Mouse (Mus musculus): Measurements from ENCODE around the gene Ireb2. TPM values are rescaled to one million over a fixed set of nuclear protein-coding genes. Genes with fewer than 3 reads are reported as not detected.

The Ireb2 gene
- polyA plus RNA-seq, 1 experiment from 2014 or later, result 9.7 TPM

GRCm38 (mm10) chr9:54918191-54918590 is 54.6 kb downstream of the Ireb2 start:
- H3K36me3 ChIP-seq (ENCODE audit: control insufficient read depth, insufficient read depth), result no peaks in the 10 kb centered on the region; the same call in 1 of the 2 replicates
- no peaks in the 10 kb centered on the region; the same call in 1 of the 2 replicates for H3K27me3 ChIP-seq (ENCODE audit: control insufficient read depth, insufficient read depth, low read depth, low read length)
- WGBS (ENCODE audit: insufficient replicate concordance), result 59% methylated on average over 2 of the region's 2 CpGs
- ATAC-seq (ENCODE audit: low read depth), result no peak
- H3K9me3 ChIP-seq (replicated peaks; ENCODE audit: control insufficient read depth, low read length), result no peaks in the 10 kb centered on the region
- H3K4me1 ChIP-seq (ENCODE audit: control insufficient read depth, low read depth, low read length), result no peaks in the 10 kb centered on the region
- H3K27ac ChIP-seq (ENCODE audit: low read length), result no peak overlapping the region
- no peak overlapping the region for H3K4me3 ChIP-seq (ENCODE audit: low read depth, low read length)
- no peak overlapping the region for H3K9ac ChIP-seq (ENCODE audit: low read depth, low read length)
- peak overlapping the region; percentile 7; the same call in 1 of the 2 replicates for H3K4me2 ChIP-seq (ENCODE audit: low read depth, low read length)

- no peaks in the 10 kb centered on the region for H3K4me1 ChIP-seq (ENCODE audit: control insufficient read depth, low read depth, low read length)
- H3K9ac ChIP-seq (ENCODE audit: low read depth, low read length), result no peak overlapping the region
- no peaks in the 10 kb centered on the region for H3K9me3 ChIP-seq (replicated peaks; ENCODE audit: control insufficient read depth, low read length)
- H3K36me3 ChIP-seq (ENCODE audit: control insufficient read depth, insufficient read depth), result no peaks in the 10 kb centered on the region; the same call in 1 of the 2 replicates
- no peak for ATAC-seq (ENCODE audit: low read depth)
- H3K4me3 ChIP-seq (ENCODE audit: low read depth, low read length), result no peak overlapping the region
- H3K27ac ChIP-seq (ENCODE audit: low read length), result no peak overlapping the region
- no peak overlapping the region for H3K4me2 ChIP-seq (ENCODE audit: low read depth, low read length)
- no peaks in the 10 kb centered on the region; the same call in 1 of the 2 replicates for H3K27me3 ChIP-seq (ENCODE audit: control insufficient read depth, insufficient read depth, low read depth, low read length)
- WGBS (ENCODE audit: insufficient replicate concordance), result 79% methylated on average over 5 of the region's 5 CpGs
Measured at GRCm38 (mm10) chr9:54918781-54919180, 55.2 kb downstream of the Ireb2 start.

- no peak overlapping the region for H3K4me3 ChIP-seq (ENCODE audit: low read depth, low read length)
- 43% methylated on average over 4 of the region's 4 CpGs for WGBS (ENCODE audit: insufficient replicate concordance)
- no peaks in the 10 kb centered on the region for H3K9me3 ChIP-seq (replicated peaks; ENCODE audit: control insufficient read depth, low read length)
- H3K36me3 ChIP-seq (ENCODE audit: control insufficient read depth, insufficient read depth), result no peaks in the 10 kb centered on the region; the same call in 1 of the 2 replicates
- no peak overlapping the region for H3K9ac ChIP-seq (ENCODE audit: low read depth, low read length)
- no peak for ATAC-seq (ENCODE audit: low read depth)
- H3K4me2 ChIP-seq (ENCODE audit: low read depth, low read length), result no peak overlapping the region
- H3K4me1 ChIP-seq (ENCODE audit: control insufficient read depth, low read depth, low read length), result no peaks in the 10 kb centered on the region
- no peaks in the 10 kb centered on the region; the same call in 1 of the 2 replicates for H3K27me3 ChIP-seq (ENCODE audit: control insufficient read depth, insufficient read depth, low read depth, low read length)
- H3K27ac ChIP-seq (ENCODE audit: low read length), result no peak overlapping the region
Measured at GRCm38 (mm10) chr9:54919946-54920345, 56.4 kb downstream of the Ireb2 start.

GRCm38 (mm10) chr9:54930741-54931140 is 67.2 kb downstream of the Ireb2 start:
- Histone ChIP-seq H3K9me3 (replicated peaks; ENCODE audit: control insufficient read depth, low read length) (no peaks in the 10 kb centered on the region), H3K36me3 (ENCODE audit: control insufficient read depth, insufficient read depth) (no peaks in the 10 kb centered on the region; the same call in 1 of the 2 replicates), H3K27ac (ENCODE audit: low read length) (no peak overlapping the region), H3K9ac (ENCODE audit: low read depth, low read length) (no peak overlapping the region), H3K4me1 (ENCODE audit: control insufficient read depth, low read depth, low read length) (no peaks in the 10 kb centered on the region), H3K27me3 (ENCODE audit: control insufficient read depth, insufficient read depth, low read depth, low read length) (no peaks in the 10 kb centered on the region), H3K4me2 (ENCODE audit: low read depth, low read length) (no peak overlapping the region), H3K4me3 (ENCODE audit: low read depth, low read length) (no peak overlapping the region)
- no peak for ATAC-seq (ENCODE audit: low read depth)
- WGBS (ENCODE audit: insufficient replicate concordance), result 61% methylated on average over 1 of the region's 1 CpGs

- Histone ChIP-seq H3K27ac (ENCODE audit: low read length) (no peak overlapping the region), H3K4me3 (ENCODE audit: low read depth, low read length) (no peak overlapping the region), H3K4me2 (ENCODE audit: low read depth, low read length) (no peak overlapping the region), H3K4me1 (ENCODE audit: control insufficient read depth, low read depth, low read length) (no peaks in the 10 kb centered on the region), H3K36me3 (ENCODE audit: control insufficient read depth, insufficient read depth) (no peaks in the 10 kb centered on the region; the same call in 1 of the 2 replicates), H3K9ac (ENCODE audit: low read depth, low read length) (no peak overlapping the region), H3K9me3 (replicated peaks; ENCODE audit: control insufficient read depth, low read length) (no peaks in the 10 kb centered on the region), H3K27me3 (ENCODE audit: control insufficient read depth, insufficient read depth, low read depth, low read length) (no peaks in the 10 kb centered on the region)
- 5% methylated on average over 1 of the region's 1 CpGs for WGBS (ENCODE audit: insufficient replicate concordance)
- ATAC-seq (ENCODE audit: low read depth), result no peak
Measured at GRCm38 (mm10) chr9:54931765-54932164, 68.2 kb downstream of the Ireb2 start.

- no peak for ATAC-seq (ENCODE audit: low read depth)
- no peaks in the 10 kb centered on the region; the same call in 1 of the 2 replicates for H3K36me3 ChIP-seq (ENCODE audit: control insufficient read depth, insufficient read depth)
- no peaks in the 10 kb centered on the region for H3K9me3 ChIP-seq (replicated peaks; ENCODE audit: control insufficient read depth, low read length)
- 58% methylated on average over 2 of the region's 2 CpGs for WGBS (ENCODE audit: insufficient replicate concordance)
- no peaks in the 10 kb centered on the region for H3K27me3 ChIP-seq (ENCODE audit: control insufficient read depth, insufficient read depth, low read depth, low read length)
- H3K4me3 ChIP-seq (ENCODE audit: low read depth, low read length), result no peak overlapping the region
- no peaks in the 10 kb centered on the region for H3K4me1 ChIP-seq (ENCODE audit: control insufficient read depth, low read depth, low read length)
- no peak overlapping the region for H3K4me2 ChIP-seq (ENCODE audit: low read depth, low read length)
- no peak overlapping the region for H3K9ac ChIP-seq (ENCODE audit: low read depth, low read length)
- no peak overlapping the region for H3K27ac ChIP-seq (ENCODE audit: low read length)
Measured at GRCm38 (mm10) chr9:54932379-54932778, 68.8 kb downstream of the Ireb2 start.

GRCm38 (mm10) chr9:54942071-54942470 is 78.5 kb downstream of the Ireb2 start:
- Histone ChIP-seq H3K27me3 (ENCODE audit: control insufficient read depth, insufficient read depth, low read depth, low read length) (no peaks in the 10 kb centered on the region), H3K4me3 (ENCODE audit: low read depth, low read length) (no peak overlapping the region), H3K4me1 (ENCODE audit: control insufficient read depth, low read depth, low read length) (no peaks in the 10 kb centered on the region), H3K4me2 (ENCODE audit: low read depth, low read length) (no peak overlapping the region), H3K9me3 (replicated peaks; ENCODE audit: control insufficient read depth, low read length) (no peaks in the 10 kb centered on the region), H3K27ac (ENCODE audit: low read length) (no peak overlapping the region), H3K9ac (ENCODE audit: low read depth, low read length) (no peak overlapping the region), H3K36me3 (ENCODE audit: control insufficient read depth, insufficient read depth) (no peaks in the 10 kb centered on the region)
- 66% methylated on average over 4 of the region's 4 CpGs for WGBS (ENCODE audit: insufficient replicate concordance)
- ATAC-seq (ENCODE audit: low read depth), result no peak

- 53% methylated on average over 2 of the region's 2 CpGs for WGBS (ENCODE audit: insufficient replicate concordance)
Measured at GRCm38 (mm10) chr9:54944467-54944866, 80.9 kb downstream of the Ireb2 start.

GRCm38 (mm10) chr9:54946256-54946655 is 82.7 kb downstream of the Ireb2 start:
- Histone ChIP-seq H3K9me3 (replicated peaks; ENCODE audit: control insufficient read depth, low read length) (no peaks in the 10 kb centered on the region), H3K27me3 (ENCODE audit: control insufficient read depth, insufficient read depth, low read depth, low read length) (no peaks in the 10 kb centered on the region), H3K4me2 (ENCODE audit: low read depth, low read length) (no peak overlapping the region), H3K36me3 (ENCODE audit: control insufficient read depth, insufficient read depth) (no peaks in the 10 kb centered on the region), H3K4me3 (ENCODE audit: low read depth, low read length) (no peak overlapping the region), H3K4me1 (ENCODE audit: control insufficient read depth, low read depth, low read length) (peaks cover 3% of the 10 kb centered on the region), H3K9ac (ENCODE audit: low read depth, low read length) (no peak overlapping the region), H3K27ac (ENCODE audit: low read length) (no peak overlapping the region)
- no peak for ATAC-seq (ENCODE audit: low read depth)
- WGBS (ENCODE audit: insufficient replicate concordance), result 72% methylated on average over 16 of the region's 16 CpGs

More at GRCm38 (mm10) chr9:54944467-54944866, 80.9 kb downstream of the Ireb2 start:
- no peak overlapping the region for H3K4me3 ChIP-seq (ENCODE audit: low read depth, low read length)
- H3K9me3 ChIP-seq (replicated peaks; ENCODE audit: control insufficient read depth, low read length), result no peaks in the 10 kb centered on the region
- no peak overlapping the region for H3K9ac ChIP-seq (ENCODE audit: low read depth, low read length)
- H3K4me2 ChIP-seq (ENCODE audit: low read depth, low read length), result no peak overlapping the region
- no peak overlapping the region for H3K27ac ChIP-seq (ENCODE audit: low read length)
- no peaks in the 10 kb centered on the region for H3K36me3 ChIP-seq (ENCODE audit: control insufficient read depth, insufficient read depth)
- ATAC-seq (ENCODE audit: low read depth), result no peak
- H3K4me1 ChIP-seq (ENCODE audit: control insufficient read depth, low read depth, low read length), result no peaks in the 10 kb centered on the region
- H3K27me3 ChIP-seq (ENCODE audit: control insufficient read depth, insufficient read depth, low read depth, low read length), result no peaks in the 10 kb centered on the region

Data from liver, embryonic 16.5 days (tissue).